Mouse (Mus musculus) ES-E14 (cell line): ENCODE results near the gene Chchd6.

Source experiments
- CHD2 ChIP-seq: IDR thresholded peaks from 2 replicates; pipeline ENCODE4 v1.6.1; 2014; ENCODE audit warnings: mild to moderate bottlenecking, low read depth, low read length, inconsistent platforms
- ZC3H11A ChIP-seq: IDR thresholded peaks from 2 replicates; pipeline ENCODE4 v1.6.1; 2012; ENCODE audit warnings: low read depth, mild to moderate bottlenecking, inconsistent platforms, low read length, borderline replicate concordance
- ZNF384 ChIP-seq: IDR thresholded peaks from 2 replicates; pipeline ENCODE4 v1.6.1; 2012; ENCODE audit warnings: low read depth, low read length, inconsistent platforms

DNA sequence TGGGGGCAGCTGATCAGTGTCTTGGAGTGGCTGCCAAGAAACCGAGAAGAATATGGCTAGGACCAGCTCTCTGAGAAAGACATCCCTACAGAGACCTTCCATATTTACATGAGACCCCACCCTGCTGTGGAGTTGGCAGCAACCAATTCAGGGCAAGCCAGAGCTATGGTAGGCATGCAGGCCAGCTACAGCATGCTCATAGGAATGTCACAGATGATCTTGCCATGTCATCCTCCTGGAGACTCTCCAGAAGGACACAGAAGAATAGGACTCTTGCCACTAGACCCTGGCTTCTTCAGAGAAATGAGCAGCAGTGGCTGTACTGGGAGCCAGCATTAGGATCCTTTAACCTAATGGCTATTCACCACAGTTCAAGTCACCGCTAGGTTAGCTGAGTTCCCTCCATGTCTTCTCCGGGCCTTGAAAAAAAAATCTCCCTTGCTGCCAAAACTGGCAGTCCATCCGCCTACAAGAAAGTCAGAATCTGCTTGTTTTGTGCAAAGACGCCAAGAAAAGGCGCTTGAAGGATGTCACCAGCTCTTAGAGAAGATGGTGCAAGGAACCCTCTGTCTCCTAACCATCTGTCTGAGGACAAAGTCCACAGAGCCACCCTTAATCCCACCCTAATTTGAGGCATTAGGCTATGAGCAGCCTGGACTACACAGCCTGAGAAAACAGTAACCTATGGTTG lies 43.0 kb downstream of the Chchd6 start:
- TF ChIP-seq CHD2 = no peak
- TF ChIP-seq ZNF384 = no peak
- TF ChIP-seq ZC3H11A = no peak
